Comparison of ENCODE assay signal across 8 mouse cellular contexts in genomic region chr5:112214419-112214818, GRCm38 (mm10). TPM values are rescaled to one million over a fixed set of nuclear protein-coding genes. Genes with fewer than 3 reads are reported as not detected.
A peak's percentile ranks its signal among the peaks of the same experiment; 100 is the strongest.
DNase-seq lines count a peak whose midpoint lies in the region; ATAC-seq lines count a peak whose summit lies in the region.

No protein-coding gene starts in this region.

- peak overlapping the region; percentile 29 for H3K4me3 ChIP-seq in forebrain, embryonic 10.5 days
- H3K4me3 ChIP-seq in hindbrain, embryonic 13.5 days, result no peak overlapping the region
- 0 out of 2 replicates have a peak overlapping the region, but pooled peaks have one; percentile 31 for H3K4me3 ChIP-seq in midbrain, embryonic 10.5 days

- no peak for ATAC-seq in cerebellum, adult (ENCODE audit: insufficient number of reproducible peaks, low FRiP score, low TSS enrichment)
- peak; percentile 36; the same call in 1 of the 2 replicates for ATAC-seq in hindbrain, embryonic 13.5 days (ENCODE audit: low FRiP score)

- H3K36me3 ChIP-seq in forebrain, embryonic 10.5 days (replicated peaks), result peaks cover 18% of the 10 kb centered on the region
- H3K36me3 ChIP-seq in hindbrain, embryonic 13.5 days, result peaks cover 11% of the 10 kb centered on the region
- H3K36me3 ChIP-seq in midbrain, embryonic 10.5 days, result peaks cover 22% of the 10 kb centered on the region

- peak overlapping the region; percentile 31; the same call in 1 of the 2 replicates for H3K4me2 ChIP-seq in hindbrain, embryonic 13.5 days

- H3K9me3 ChIP-seq in forebrain, embryonic 10.5 days, result no peaks in the 10 kb centered on the region
- no peaks in the 10 kb centered on the region for H3K9me3 ChIP-seq in hindbrain, embryonic 13.5 days
- H3K9me3 ChIP-seq in midbrain, embryonic 10.5 days (replicated peaks), result no peaks in the 10 kb centered on the region

- peak overlapping the region; percentile 53; the same call in 1 of the 2 replicates for H3K9ac ChIP-seq in hindbrain, embryonic 13.5 days

- intact Hi-C loops in left cerebral cortex, postnatal 25 days (cut with DNase I), result no loop called here

- peaks cover 75% of the 10 kb centered on the region for H3K4me1 ChIP-seq in forebrain, embryonic 10.5 days
- peaks cover 68% of the 10 kb centered on the region for H3K4me1 ChIP-seq in hindbrain, embryonic 13.5 days (replicated peaks)
- H3K4me1 ChIP-seq in midbrain, embryonic 10.5 days, result peaks cover 73% of the 10 kb centered on the region

- H3K27ac ChIP-seq in forebrain, embryonic 10.5 days, result peak overlapping the region; percentile 87
- peak overlapping the region; percentile 91 for H3K27ac ChIP-seq in hindbrain, embryonic 13.5 days
- peak overlapping the region; percentile 80 for H3K27ac ChIP-seq in midbrain, embryonic 10.5 days (replicated peaks)

- DNase-seq in cerebellum, adult 8-10 months, result peak; percentile 33
- DNase-seq in adrenal gland, adult 2 months, result peak; percentile 17
- peak; percentile 85 for DNase-seq in forebrain, embryonic 10.5 days (ENCODE audit: extremely low spot score, low spot score)
- peak; percentile 76 to 84 for DNase-seq in left cerebral cortex, postnatal 25 days (ENCODE audit: low spot score in 2 of 2)
- peak; percentile 85 for DNase-seq in midbrain, embryonic 10.5 days (ENCODE audit: low spot score)
- DNase-seq in spleen, postnatal 10 days (ENCODE audit: low spot score in 2 of 2), result peak; percentile 37 to 73

- 2% methylated on average over 10 of the region's 10 CpGs for WGBS in forebrain, embryonic 10.5 days
- under 1% methylated on average over 10 of the region's 10 CpGs for WGBS in hindbrain, embryonic 13.5 days
- WGBS in midbrain, embryonic 10.5 days, result 4% methylated on average over 10 of the region's 10 CpGs

- H3K27me3 ChIP-seq in forebrain, embryonic 10.5 days (ENCODE audit: poor library complexity, severe bottlenecking), result no peaks in the 10 kb centered on the region; the same call in 1 of the 2 replicates
- H3K27me3 ChIP-seq in hindbrain, embryonic 13.5 days, result no peaks in the 10 kb centered on the region
- no peaks in the 10 kb centered on the region for H3K27me3 ChIP-seq in midbrain, embryonic 10.5 days (ENCODE audit: low read depth, poor library complexity, severe bottlenecking)

RNA-seq across cellular contexts. Expression of gene Cryba4, which starts 37.9 kb away (rescaled TPM):
- 10 to 100 TPM; 70.5 to 74.9 TPM for total RNA-seq in adrenal gland, adult 2 months (2021)
- 58.4 and 91.5 TPM in 2 replicates for polyA plus RNA-seq in adrenal gland, adult 2 months (2012; rRNA removed)
- polyA plus RNA-seq in forebrain, embryonic 10.5 days (2016; fragmentation: Nextera tagmentation; extraction: Ambion mirVana), result 0.48 TPM in 1 of 2 replicates, not detected in the other
- 1.9 and 3.3 TPM in 2 replicates for polyA plus RNA-seq in hindbrain, embryonic 13.5 days (2015; fragmentation: Nextera tagmentation; extraction: Ambion mirVana)
- 1 to 10 TPM in 1 of 2 experiments, under 1 TPM in 1; 0.78 to 1.0 TPM for total RNA-seq in left cerebral cortex, postnatal 25 days (2021)
- polyA plus RNA-seq in midbrain, embryonic 10.5 days (2016; fragmentation: Nextera tagmentation; extraction: Ambion mirVana), result 0.43 and 1.4 TPM in 2 replicates

RNA-seq across cellular contexts. Expression of gene Crybb1, which starts 41.2 kb away (rescaled TPM):
- 1 to 10 TPM; 2.9 to 3.2 TPM for total RNA-seq in adrenal gland, adult 2 months (2021)
- polyA plus RNA-seq in adrenal gland, adult 2 months (2012; rRNA removed), result 5.3 and 6.7 TPM in 2 replicates
- 0.30 TPM in 1 of 2 replicates, not detected in the other for polyA plus RNA-seq in forebrain, embryonic 10.5 days (2016; fragmentation: Nextera tagmentation; extraction: Ambion mirVana)
- polyA plus RNA-seq in hindbrain, embryonic 13.5 days (2015; fragmentation: Nextera tagmentation; extraction: Ambion mirVana), result 5.2 and 5.5 TPM in 2 replicates
- total RNA-seq in left cerebral cortex, postnatal 25 days (2021), result 1 to 10 TPM; 7.7 to 9.9 TPM
- 0.41 and 0.91 TPM in 2 replicates for polyA plus RNA-seq in midbrain, embryonic 10.5 days (2016; fragmentation: Nextera tagmentation; extraction: Ambion mirVana)

Comparison
In these comparisons a context has a peak if more than half of its experiments do, and no peak if none do; other contexts are left out.
1. DNase-seq: peak in every context shown above with its lines; median percentile 85 in forebrain, embryonic 10.5 days; 85 in midbrain, embryonic 10.5 days; 80 in left cerebral cortex, postnatal 25 days; 55 in spleen, postnatal 10 days; 33 in cerebellum, adult 8-10 months; 17 in adrenal gland, adult 2 months.
2. RNA of gene Cryba4, which starts 37.9 kb away (polyA plus RNA-seq): 58.4 to 91.5 TPM in adrenal gland, adult 2 months; 1.9 to 3.3 TPM in hindbrain, embryonic 13.5 days, 0.48 TPM in forebrain, embryonic 10.5 days and 0.43 to 1.4 TPM in midbrain, embryonic 10.5 days; every median in the first group is over 10 times any median in the second.
3. Peak in every context shown above with its lines, with median percentiles within 50 percentile points of each other: H3K27ac ChIP-seq.